26 mouse cellular contexts compared by ENCODE assay signal in the genomic region with DNA sequence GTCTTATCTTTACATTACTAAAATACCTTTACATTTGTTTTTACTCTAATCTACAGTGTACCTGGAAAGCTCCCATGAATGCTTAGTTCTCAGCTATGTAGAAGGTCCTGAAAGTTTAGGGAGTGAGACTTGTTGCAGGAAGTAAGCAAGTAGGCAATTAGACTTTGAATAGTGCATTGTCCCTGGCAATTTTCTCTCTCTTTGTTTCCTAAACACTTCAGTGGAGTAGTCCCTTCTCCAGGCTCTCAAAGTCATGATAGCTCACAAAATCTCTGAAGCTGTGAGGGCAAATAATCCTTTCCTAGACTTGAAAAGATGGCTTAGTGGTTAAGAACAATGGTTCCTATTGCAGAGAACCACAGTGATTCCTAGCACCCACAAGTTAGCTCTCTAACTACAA.
DNase-seq lines count a peak whose midpoint lies in the region; ATAC-seq lines count a peak whose summit lies in the region.
"Had no signal": no experiment of that assay in that cellular context is flagged by ENCODE, and none has a peak within 500 bp of the region (broad histone marks: within the 10 kb centered on the region; RNA-seq: fewer than 3 reads in every experiment).

No protein-coding gene starts in this region.

- peak; percentile 80 for DNase-seq in ES-CJ7 (ENCODE audit: low read depth, low spot score)
- peak; percentile 65 for DNase-seq in R1 (ENCODE audit: low read depth, low spot score)
- DNase-seq in WW6 (ENCODE audit: low read depth, low spot score): peak; percentile 22
- DNase-seq in ZHBTc4 (ENCODE audit: low read depth, low spot score): peak; percentile 9
- DNase-seq in retina, embryonic 14.5 days (ENCODE audit: low spot score): no peak
- DNase-seq in right cerebral cortex, postnatal 36 days (ENCODE audit: low spot score in 2 of 2): no peak
- no peak for DNase-seq in gastrocnemius, adult 8-10 months (ENCODE audit: low spot score in 2 of 2)
- DNase-seq: adrenal gland, adult 2 months; adrenal gland, adult 8-10 months; adrenal gland, postnatal 10 days; adrenal gland, postnatal 14 days; adrenal gland, postnatal 25 days; adrenal gland, postnatal 36 days; B cell, adult 2 months; cerebellum, adult 11 months; cerebellum, adult 11-12 months; cerebellum, adult 18-20 months; cerebellum, adult 2 months; cerebellum, adult 8-10 months; cerebellum, adult 9-10 months had no signal

- no peak overlapping the region for H3K4me2 ChIP-seq in kidney, embryonic 14.5 days (replicated peaks; ENCODE audit: low read depth, low read length)

- no peaks in the 10 kb centered on the region for H3K36me3 ChIP-seq in kidney, embryonic 14.5 days (ENCODE audit: control insufficient read depth, insufficient read depth, low read length)
- H3K36me3 ChIP-seq: G1E had no signal

- no peaks in the 10 kb centered on the region for H3K4me1 ChIP-seq in kidney, embryonic 14.5 days (ENCODE audit: control insufficient read depth, insufficient read depth, low read length)

- no peak overlapping the region for H3K27ac ChIP-seq in kidney, embryonic 14.5 days (ENCODE audit: low read depth, low read length)

- H3K9me3 ChIP-seq in kidney, embryonic 14.5 days (ENCODE audit: control insufficient read depth, low read length): no peaks in the 10 kb centered on the region
- H3K9me3 ChIP-seq: G1E had no signal

- no peaks in the 10 kb centered on the region for H3K27me3 ChIP-seq in kidney, embryonic 14.5 days (ENCODE audit: control insufficient read depth, insufficient read depth, low read length)
- H3K27me3 ChIP-seq: CH12.LX, Patski had no signal

- H3K9ac ChIP-seq in kidney, embryonic 14.5 days (ENCODE audit: low read depth, low read length): no peak overlapping the region

- no peak for ATAC-seq in kidney, embryonic 14.5 days (ENCODE audit: low FRiP score, low TSS enrichment)
- ATAC-seq: activated CD4-positive, CD25-positive, alpha-beta regulatory T cell, adult 4 months; CD4-positive, CD25-positive, alpha-beta regulatory T cell, adult 4 months; Patski had no signal

- H3K4me3 ChIP-seq in kidney, embryonic 14.5 days (ENCODE audit: low read length): no peak overlapping the region

Comparison
In these comparisons a context has a peak if more than half of its experiments do, and no peak if none do; other contexts are left out.
1. DNase-seq: peak in ES-CJ7 (single experiment), R1 (single experiment), WW6 (single experiment) and ZHBTc4 (single experiment); none in retina, embryonic 14.5 days (single experiment), right cerebral cortex, postnatal 36 days (0 of 2) and gastrocnemius, adult 8-10 months (0 of 2).